Mouse (Mus musculus) lung, embryonic 16.5 days (tissue): ENCODE measurements at regions not wholly inside any gene's neighbourhood (a gene's known extent, or its start where the extent isn't known, plus 50 kb on each side); places are given as distances from the start of the nearest gene placed in this dataset.
A peak's percentile ranks its signal among the peaks of the same experiment; 100 is the strongest.

Experiments used
- ATAC-seq: fragments of 200-750 bp; cut with Nextera tagmentation; 2 replicates; pipeline ENCODE4 v1.8.0; 2017; ENCODE audit warnings: low read depth, mild to moderate bottlenecking, moderate library complexity
- H3K27ac ChIP-seq: fragments of 300-500 bp; sonication (generic); 2 replicates; pipeline ENCODE4 v1.5.1; 2014; ENCODE audit warnings: mild to moderate bottlenecking, control low read depth, low read length
- H3K27me3 ChIP-seq: fragments of 300-500 bp; sonication (generic); 2 replicates; pipeline ENCODE4 v1.6.1; 2014; ENCODE audit warnings: low read depth, low read length, mixed read lengths; ENCODE audit not compliant: control insufficient read depth, insufficient read depth
- H3K36me3 ChIP-seq: fragments of 300-500 bp; sonication (generic); 2 replicates; pipeline ENCODE4 v1.6.1; 2014; ENCODE audit warnings: low read length; ENCODE audit not compliant: control insufficient read depth, insufficient read depth
- H3K4me1 ChIP-seq: fragments of 300-500 bp; sonication (generic); replicated peaks from 2 replicates; pipeline ENCODE4 v1.6.1; 2014; ENCODE audit warnings: low read length, mixed read lengths; ENCODE audit not compliant: control insufficient read depth, insufficient read depth
- H3K4me2 ChIP-seq: fragments of 300-500 bp; sonication (generic); 2 replicates; pipeline ENCODE4 v1.6.1; 2014; ENCODE audit warnings: low read depth, low read length, control low read depth
- H3K4me3 ChIP-seq: fragments of 300-500 bp; sonication (generic); 2 replicates; pipeline ENCODE4 v1.5.1; 2014; ENCODE audit warnings: mild to moderate bottlenecking, low read length, control low read depth
- H3K9ac ChIP-seq: fragments of 300-500 bp; sonication (generic); 2 replicates; pipeline ENCODE4 v1.6.1; 2014; ENCODE audit warnings: low read length, control low read depth
- H3K9me3 ChIP-seq: fragments of 300-500 bp; sonication (generic); 2 replicates; pipeline ENCODE4 v1.6.1; 2016; ENCODE audit warnings: low read length; ENCODE audit not compliant: control insufficient read depth
- WGBS: fragments of 180-500 bp; shearing (Covaris S2); extraction: QIAGEN DNeasy Blood & Tissue Kit; methylation state at CpG from one replicate; pipeline ENCODE4 v1.1.7; 2014; 5-methylcytosine and 5-hydroxymethylcytosine counted together

DNA sequence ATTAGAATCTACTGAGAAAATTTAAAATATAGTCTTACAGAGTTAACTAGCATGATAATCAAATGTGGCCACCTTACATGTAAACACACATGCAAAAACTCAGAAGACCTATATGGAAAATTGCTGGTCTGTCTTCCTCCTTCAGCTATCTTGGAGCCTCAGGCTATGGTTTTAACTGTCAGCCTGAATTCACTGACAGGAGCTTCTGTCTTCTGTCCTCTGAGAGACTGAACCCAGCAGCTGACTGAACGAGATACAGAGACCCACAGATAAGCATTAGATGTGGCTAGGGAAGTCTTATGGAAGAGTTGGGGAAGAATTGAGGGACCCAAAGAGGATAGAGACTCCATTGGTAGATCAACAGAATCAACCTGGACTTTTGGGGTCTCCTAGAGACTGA, 360.0 kb upstream of the Meox2 start:
- Histone ChIP-seq H3K27me3 (no peaks in the 10 kb centered on the region), H3K36me3 (no peaks in the 10 kb centered on the region), H3K4me3 (no peak overlapping the region), H3K4me2 (no peak overlapping the region), H3K9ac (no peak overlapping the region), H3K27ac (no peak overlapping the region), H3K9me3 (no peaks in the 10 kb centered on the region), H3K4me1 (no peaks in the 10 kb centered on the region)
- 63% methylated on average over 1 of the region's 1 CpGs for WGBS
- no peak for ATAC-seq

DNA sequence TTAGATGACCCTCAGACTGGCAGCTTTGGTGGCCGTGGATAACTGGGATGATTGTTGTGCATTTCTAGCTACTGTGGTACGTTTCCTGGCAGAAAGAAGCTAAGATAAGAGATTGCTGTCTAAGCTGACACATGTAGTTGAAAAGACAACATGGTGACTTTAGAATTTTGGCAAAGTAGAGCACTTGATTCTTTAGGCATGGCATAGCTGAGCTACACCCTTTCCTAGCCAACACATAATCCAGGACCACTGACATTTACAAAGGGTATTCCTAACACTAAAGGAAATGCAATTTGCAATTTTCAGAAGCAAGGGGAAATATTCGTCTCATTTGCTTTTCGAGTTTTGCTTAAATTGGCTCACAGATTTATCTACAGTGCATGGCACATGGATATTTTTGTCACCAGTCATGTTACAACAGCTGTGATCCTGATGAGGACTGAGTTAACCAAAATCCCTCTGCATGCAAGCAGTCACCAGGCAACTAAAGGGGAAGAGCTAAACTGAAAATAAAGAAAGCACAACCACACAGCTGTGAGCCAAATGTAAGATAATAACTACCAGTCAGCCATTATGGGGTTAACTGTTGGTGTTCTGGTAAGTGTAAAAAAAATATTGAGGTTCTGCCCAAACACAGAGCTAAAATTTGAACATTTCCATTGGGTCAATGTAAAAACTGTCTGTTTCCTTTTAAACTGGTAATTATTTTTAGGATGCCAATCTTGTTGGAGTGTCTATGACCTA, 342.9 kb upstream of the Meox2 start:
- Histone ChIP-seq H3K9me3 (no peaks in the 10 kb centered on the region), H3K27me3 (no peaks in the 10 kb centered on the region), H3K27ac (peak overlapping the region; percentile 78), H3K36me3 (no peaks in the 10 kb centered on the region), H3K9ac (no peak overlapping the region), H3K4me1 (peaks cover 8% of the 10 kb centered on the region), H3K4me3 (no peak overlapping the region), H3K4me2 (no peak overlapping the region)
- WGBS, result 41% methylated on average over 4 of the region's 4 CpGs
- peak; percentile 66 for ATAC-seq

DNA sequence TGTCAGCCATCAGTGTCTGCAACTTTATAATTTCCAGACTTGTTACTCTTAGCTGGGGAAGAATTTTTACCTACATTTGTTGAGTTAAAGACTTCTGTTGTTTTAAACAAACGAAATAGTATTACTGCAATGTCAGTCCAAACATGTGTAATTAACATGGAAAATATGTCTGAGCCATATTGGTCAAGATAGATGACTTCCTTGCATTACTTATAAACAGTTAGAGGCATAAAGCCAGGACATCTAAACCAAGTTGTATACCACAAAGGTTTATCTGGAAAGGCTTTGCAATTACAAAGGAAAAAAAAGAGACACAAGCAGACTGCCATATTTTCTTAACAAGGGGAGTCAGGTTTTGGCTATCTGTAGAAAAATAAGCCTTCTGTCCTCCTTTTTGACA, 342.2 kb upstream of the Meox2 start:
- peak; percentile 93 for ATAC-seq
- no peaks in the 10 kb centered on the region for H3K9me3 ChIP-seq
- no peaks in the 10 kb centered on the region for H3K27me3 ChIP-seq
- H3K36me3 ChIP-seq, result no peaks in the 10 kb centered on the region
- no peak overlapping the region for H3K4me3 ChIP-seq
- no peak overlapping the region for H3K4me2 ChIP-seq
- 5% methylated on average over 1 of the region's 1 CpGs for WGBS
- peaks cover 8% of the 10 kb centered on the region for H3K4me1 ChIP-seq
- H3K27ac ChIP-seq, result no peak overlapping the region
- H3K9ac ChIP-seq, result no peak overlapping the region

DNA sequence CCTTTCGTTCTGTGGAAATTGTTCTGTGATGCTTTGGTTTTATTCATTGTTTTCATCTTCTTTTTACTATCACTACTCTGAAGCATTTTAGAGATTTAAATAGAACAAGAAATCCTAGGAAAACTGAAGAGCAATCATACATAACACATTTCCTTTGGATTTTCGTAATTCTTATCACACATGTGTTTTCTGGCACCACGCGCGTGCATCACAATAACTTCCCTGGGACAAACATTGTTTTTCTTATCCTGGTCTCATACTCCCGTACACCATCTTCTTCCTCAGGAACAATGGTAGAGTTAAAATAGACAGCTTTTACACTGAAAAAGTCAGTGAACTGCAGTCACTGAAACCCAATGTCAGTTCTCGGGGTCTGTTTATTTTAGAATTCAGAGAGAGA, 327.6 kb upstream of the Meox2 start:
- no peak overlapping the region for H3K27ac ChIP-seq
- no peaks in the 10 kb centered on the region for H3K4me1 ChIP-seq
- H3K9ac ChIP-seq, result no peak overlapping the region
- ATAC-seq, result no peak
- no peaks in the 10 kb centered on the region for H3K36me3 ChIP-seq
- H3K4me3 ChIP-seq, result no peak overlapping the region
- H3K27me3 ChIP-seq, result no peaks in the 10 kb centered on the region
- no peaks in the 10 kb centered on the region for H3K9me3 ChIP-seq
- WGBS, result 71% methylated on average over 7 of the region's 7 CpGs
- H3K4me2 ChIP-seq, result no peak overlapping the region

DNA sequence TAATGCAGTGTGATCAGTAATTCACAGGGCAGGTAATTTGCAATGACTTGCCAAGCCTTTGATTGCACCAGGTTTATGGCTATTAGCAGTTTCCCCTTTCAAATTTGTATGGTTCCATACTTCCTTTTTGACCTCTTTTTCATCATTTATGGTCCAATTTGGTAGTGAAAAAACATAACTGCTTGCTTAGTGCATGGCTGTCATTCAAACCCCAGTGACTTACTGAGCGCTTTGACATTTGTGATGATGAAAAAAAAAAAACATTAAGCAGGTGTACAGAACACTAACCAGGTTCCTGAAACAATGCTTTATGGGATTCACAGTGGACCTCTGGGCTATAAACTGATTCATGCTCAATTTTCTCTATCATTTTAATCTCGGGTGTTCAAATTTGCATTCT, 317.5 kb upstream of the Meox2 start:
- Histone ChIP-seq H3K27ac (no peak overlapping the region), H3K9me3 (no peaks in the 10 kb centered on the region), H3K36me3 (no peaks in the 10 kb centered on the region), H3K9ac (no peak overlapping the region), H3K27me3 (no peaks in the 10 kb centered on the region), H3K4me2 (no peak overlapping the region), H3K4me1 (no peaks in the 10 kb centered on the region), H3K4me3 (no peak overlapping the region)
- 91% methylated on average over 2 of the region's 2 CpGs for WGBS
- ATAC-seq, result no peak

DNA sequence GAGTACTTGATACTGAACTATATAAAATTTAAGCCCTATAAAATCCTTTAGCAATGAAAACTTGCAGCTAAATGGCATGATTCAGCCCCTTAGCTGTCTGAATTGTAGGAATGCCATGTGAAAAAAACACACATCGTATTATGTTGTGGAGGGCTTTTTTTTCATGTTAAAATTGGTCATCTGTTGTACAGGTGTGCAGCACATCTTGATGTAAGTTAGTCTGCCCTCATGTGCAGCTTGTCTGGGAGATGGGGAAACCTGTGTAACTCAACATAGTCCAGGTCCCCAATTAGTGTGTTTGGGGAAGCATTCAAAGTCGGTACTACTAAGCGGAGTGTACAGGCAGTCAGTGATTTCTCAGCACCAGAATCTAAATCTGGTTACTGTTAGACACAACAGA, 316.9 kb upstream of the Meox2 start:
- H3K36me3 ChIP-seq, result no peaks in the 10 kb centered on the region
- H3K27me3 ChIP-seq, result no peaks in the 10 kb centered on the region
- H3K9ac ChIP-seq, result no peak overlapping the region
- no peak overlapping the region for H3K4me2 ChIP-seq
- WGBS, result 80% methylated on average over 3 of the region's 3 CpGs
- ATAC-seq, result no peak
- no peaks in the 10 kb centered on the region for H3K9me3 ChIP-seq
- H3K4me1 ChIP-seq, result no peaks in the 10 kb centered on the region
- no peak overlapping the region for H3K27ac ChIP-seq
- H3K4me3 ChIP-seq, result no peak overlapping the region

DNA sequence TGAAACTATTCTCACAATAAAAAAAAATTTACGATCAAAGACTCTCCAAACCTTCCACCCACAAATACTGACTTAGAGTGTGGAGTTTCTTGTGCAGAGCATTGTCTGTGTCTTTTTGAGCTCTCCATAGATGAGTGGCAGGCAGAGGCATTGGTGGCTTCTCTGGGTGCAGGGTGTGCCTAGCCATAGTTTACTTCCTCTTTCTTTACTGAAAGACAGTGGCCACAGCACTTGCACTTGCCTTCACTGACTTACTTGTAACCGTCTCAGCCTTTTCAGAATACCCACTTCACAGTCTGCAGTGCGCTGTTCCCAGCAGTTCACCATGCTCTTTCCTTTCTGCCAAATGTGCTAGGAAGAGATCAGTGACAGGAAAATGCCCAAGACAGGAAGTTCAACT, 316.1 kb upstream of the Meox2 start:
- H3K9me3 ChIP-seq, result no peaks in the 10 kb centered on the region
- H3K9ac ChIP-seq, result no peak overlapping the region
- no peak overlapping the region for H3K4me2 ChIP-seq
- no peak overlapping the region for H3K4me3 ChIP-seq
- H3K27ac ChIP-seq, result no peak overlapping the region
- H3K36me3 ChIP-seq, result no peaks in the 10 kb centered on the region
- H3K4me1 ChIP-seq, result no peaks in the 10 kb centered on the region
- WGBS, result 61% methylated on average over 3 of the region's 3 CpGs
- no peaks in the 10 kb centered on the region for H3K27me3 ChIP-seq
- ATAC-seq, result no peak

DNA sequence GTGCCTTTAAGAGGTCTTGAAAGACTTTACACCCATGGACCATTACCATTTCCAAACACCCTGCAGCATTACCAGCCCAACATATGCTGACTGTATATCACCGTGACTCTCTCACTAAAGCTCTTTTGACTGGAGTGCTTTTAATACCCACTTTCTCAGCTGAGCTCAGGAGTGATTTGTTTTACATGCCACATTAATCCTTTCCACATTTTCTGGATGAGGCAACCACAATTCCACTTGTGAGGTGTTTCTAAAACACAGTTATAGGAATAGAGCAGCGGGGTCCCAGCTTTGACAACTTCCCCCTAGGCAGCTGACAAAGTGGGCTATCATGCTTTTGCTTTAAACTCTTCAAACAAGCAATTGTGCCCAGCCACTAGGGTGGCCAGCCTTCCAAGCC, 314.5 kb upstream of the Meox2 start:
- Histone ChIP-seq H3K27ac (no peak overlapping the region), H3K9ac (no peak overlapping the region), H3K4me1 (no peaks in the 10 kb centered on the region), H3K4me2 (no peak overlapping the region), H3K27me3 (no peaks in the 10 kb centered on the region), H3K4me3 (no peak overlapping the region), H3K36me3 (no peaks in the 10 kb centered on the region), H3K9me3 (no peaks in the 10 kb centered on the region)
- WGBS, result 68% methylated on average over 2 of the region's 2 CpGs
- no peak for ATAC-seq

DNA sequence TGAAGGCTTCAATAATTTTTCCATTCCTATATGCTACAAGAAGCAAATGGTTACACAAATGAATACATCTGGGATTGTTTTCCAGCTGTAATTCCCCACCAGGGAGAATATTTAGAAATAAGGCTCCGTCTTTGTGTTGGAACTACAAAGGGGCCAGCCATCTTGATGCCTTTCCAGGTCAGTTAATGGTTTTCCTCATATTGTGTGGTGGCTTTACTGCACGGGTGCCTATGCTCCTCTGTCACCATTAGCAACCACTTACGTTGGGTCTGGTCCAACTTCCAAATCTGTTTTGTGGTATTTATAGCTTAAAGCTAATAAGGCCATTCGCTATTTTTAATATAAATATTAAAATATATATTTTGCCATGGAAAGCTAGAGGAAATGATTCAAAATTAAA, 312.1 kb upstream of the Meox2 start:
- Histone ChIP-seq H3K4me1 (no peaks in the 10 kb centered on the region), H3K36me3 (no peaks in the 10 kb centered on the region), H3K9ac (no peak overlapping the region), H3K4me3 (no peak overlapping the region), H3K27ac (no peak overlapping the region), H3K9me3 (no peaks in the 10 kb centered on the region), H3K4me2 (no peak overlapping the region), H3K27me3 (no peaks in the 10 kb centered on the region)
- no peak for ATAC-seq
- 67% methylated on average over 4 of the region's 4 CpGs for WGBS

DNA sequence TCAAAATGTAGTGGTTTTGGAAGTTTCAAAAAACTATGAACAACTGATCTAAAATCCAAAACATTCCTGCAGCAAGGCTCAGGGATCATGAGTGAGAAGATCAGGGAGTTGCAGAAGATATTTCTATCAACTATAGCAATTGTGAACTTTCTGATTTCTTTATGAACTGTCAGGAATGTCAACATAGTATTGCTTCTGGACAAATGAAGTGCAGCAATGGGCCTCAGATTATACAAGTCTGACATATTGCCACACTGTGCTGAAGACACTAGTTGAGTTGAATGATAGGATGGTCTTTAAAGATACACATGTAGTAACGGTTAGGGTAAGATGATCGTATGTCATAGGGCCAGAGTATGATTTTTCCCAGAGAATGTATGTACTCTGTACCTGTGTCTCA, 290.4 kb upstream of the Meox2 start:
- no peak overlapping the region for H3K4me2 ChIP-seq
- H3K27me3 ChIP-seq, result no peaks in the 10 kb centered on the region
- no peaks in the 10 kb centered on the region for H3K4me1 ChIP-seq
- H3K9me3 ChIP-seq, result no peaks in the 10 kb centered on the region
- peak; percentile 63 for ATAC-seq
- H3K27ac ChIP-seq, result peak overlapping the region; percentile 3; the same call in 1 of the 2 replicates
- H3K4me3 ChIP-seq, result no peak overlapping the region
- no peaks in the 10 kb centered on the region for H3K36me3 ChIP-seq
- no peak overlapping the region for H3K9ac ChIP-seq
- WGBS, result 59% methylated on average over 2 of the region's 2 CpGs
